Mouse (Mus musculus): Measurements from ENCODE around the gene Nudt12. TPM values are rescaled to one million over a fixed set of nuclear protein-coding genes. Genes with fewer than 3 reads are reported as not detected.

Nudt12 gene
- polyA plus RNA-seq, 1 experiment from 2014 or later: 5.7 TPM

DNA sequence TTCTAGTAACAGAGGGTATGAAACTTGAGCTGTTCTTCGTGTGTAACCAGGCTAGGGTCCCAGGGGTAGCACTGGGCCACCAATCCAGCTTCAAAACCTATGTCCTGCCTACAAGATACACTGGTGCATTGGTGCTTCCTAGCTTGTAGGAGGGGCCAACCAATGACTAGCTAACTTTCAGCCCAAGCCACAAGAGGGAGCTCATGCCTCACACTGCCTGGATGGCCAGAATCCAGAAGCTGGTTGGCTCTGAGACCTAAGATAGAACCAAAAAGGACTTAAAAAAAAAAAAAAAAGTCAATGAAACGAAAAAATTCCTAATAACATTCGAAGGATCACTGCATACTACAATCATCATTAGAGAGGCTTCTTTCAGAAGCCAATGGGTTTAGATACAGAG is 53.3 kb downstream of the Nudt12 start:
- H3K27me3 ChIP-seq (replicated peaks): no peaks in the 10 kb centered on the region
- 24% methylated on average over 3 of the region's 3 CpGs for WGBS
- H3K4me2 ChIP-seq: no peak overlapping the region
- no peaks in the 10 kb centered on the region for H3K4me1 ChIP-seq
- no peak for ATAC-seq (ENCODE audit: insufficient read depth, low FRiP score, low read depth)
- no peak overlapping the region for H3K27ac ChIP-seq
- H3K4me3 ChIP-seq (replicated peaks): no peak overlapping the region
- H3K9me3 ChIP-seq: no peaks in the 10 kb centered on the region
- H3K9ac ChIP-seq: no peak overlapping the region
- H3K36me3 ChIP-seq: no peaks in the 10 kb centered on the region

GRCm38 (mm10) chr17:58957055-58957454 is 56.1 kb downstream of the Nudt12 start:
- no peaks in the 10 kb centered on the region for H3K9me3 ChIP-seq
- no peaks in the 10 kb centered on the region for H3K27me3 ChIP-seq (replicated peaks)
- no peaks in the 10 kb centered on the region for H3K36me3 ChIP-seq
- H3K9ac ChIP-seq: no peak overlapping the region
- no peaks in the 10 kb centered on the region for H3K4me1 ChIP-seq
- no peak overlapping the region for H3K4me2 ChIP-seq
- H3K27ac ChIP-seq: no peak overlapping the region
- 89% methylated on average over 1 of the region's 1 CpGs for WGBS
- no peak for ATAC-seq (ENCODE audit: insufficient read depth, low FRiP score, low read depth)
- H3K4me3 ChIP-seq (replicated peaks): no peak overlapping the region

Other genes with a start within 250 kb of the Nudt12 start
- not detected in 2 replicates for gene Pdzph1, start 22.0 kb downstream of the Nudt12 start, polyA plus RNA-seq (2015; fragmentation: Nextera tagmentation; extraction: Ambion mirVana)

Measured in stomach, embryonic 15.5 days (tissue).